ENCODE assay signal across 14 mouse cellular contexts in the genomic region with DNA sequence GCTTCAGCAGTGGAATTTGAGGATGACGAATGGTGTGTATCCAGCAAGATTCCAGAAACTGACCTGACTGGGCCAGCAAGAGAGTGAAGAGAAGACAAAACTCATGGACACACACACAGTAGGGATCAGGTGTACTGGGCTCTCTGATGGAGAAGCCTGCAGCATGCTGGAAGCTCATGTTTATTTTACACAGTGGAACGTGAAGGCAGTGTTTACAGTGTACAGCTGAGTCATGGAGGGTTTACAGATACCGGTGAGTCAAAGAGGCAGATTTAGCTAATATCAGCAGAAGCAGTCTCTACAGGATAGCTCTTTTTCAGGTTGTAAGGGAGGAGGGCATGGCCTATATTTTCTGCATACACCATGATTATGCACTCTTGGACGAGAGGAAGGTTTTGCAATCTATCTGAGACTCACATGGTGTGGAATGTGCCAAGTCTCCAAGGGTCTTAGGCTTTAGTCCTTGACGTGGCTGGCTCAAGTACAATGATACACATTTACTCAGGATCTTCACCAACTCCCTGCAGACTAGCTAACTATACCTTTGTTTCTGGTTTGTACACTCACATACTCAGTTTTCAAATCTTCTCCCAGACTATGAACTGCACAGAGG. TPM values are rescaled to one million over a fixed set of nuclear protein-coding genes. Genes with fewer than 3 reads are reported as not detected.
DNase-seq lines count a peak whose midpoint lies in the region; ATAC-seq and TF ChIP-seq lines count a peak whose summit lies in the region.
"Had no signal": no experiment of that assay in that cellular context is flagged by ENCODE, and none has a peak within 500 bp of the region (broad histone marks: within the 10 kb centered on the region; RNA-seq: fewer than 3 reads in every experiment).

No protein-coding gene starts in this region.

- no peak for TF ChIP-seq EP300 in liver, embryonic 14.5 days (IDR thresholded peaks at IDR 0.05; ENCODE audit: low read depth)

- H3K27ac ChIP-seq in heart, embryonic 16.5 days (ENCODE audit: low read length) = 0 out of 2 replicates have a peak overlapping the region, but pooled peaks have one; percentile 1
- peak overlapping the region; percentile 71 for H3K27ac ChIP-seq in lung, embryonic 15.5 days
- no peak overlapping the region for H3K27ac ChIP-seq in liver, embryonic 14.5 days
- peak overlapping the region; percentile 58 for H3K27ac ChIP-seq in stomach, embryonic 16.5 days (ENCODE audit: low read length)
- H3K27ac ChIP-seq: embryonic facial prominence, embryonic 12.5 days; forebrain, embryonic 10.5 days had no signal

- no peaks in the 10 kb centered on the region for H3K36me3 ChIP-seq in heart, embryonic 16.5 days (ENCODE audit: control insufficient read depth, insufficient read depth)
- H3K36me3 ChIP-seq in lung, embryonic 15.5 days = peaks cover 9% of the 10 kb centered on the region
- no peaks in the 10 kb centered on the region for H3K36me3 ChIP-seq in liver, embryonic 14.5 days (replicated peaks; ENCODE audit: control insufficient read depth, insufficient read depth, low read depth)
- H3K36me3 ChIP-seq in stomach, embryonic 16.5 days (ENCODE audit: control insufficient read depth, insufficient read depth, low read length) = no peaks in the 10 kb centered on the region

- DNase-seq in heart, adult 9 months (ENCODE audit: low spot score in 2 of 2) = no peak
- no peak for DNase-seq in lung, postnatal 25 days (ENCODE audit: low spot score)
- no peak for DNase-seq in liver, embryonic 14.5 days (ENCODE audit: low read depth in 3 of 3, low spot score in 3 of 3)
- DNase-seq in frontal cortex, postnatal 10 days (ENCODE audit: low spot score in 2 of 2) = no peak
- DNase-seq: cerebellum, postnatal 10 days; layer of hippocampus, adult 9-11 months; right cerebral cortex, postnatal 4 days had no signal

- no peak for ATAC-seq in heart, embryonic 16.5 days (replicated peaks; ENCODE audit: extremely low read depth, insufficient read depth, low FRiP score)
- peak; percentile 58 for ATAC-seq in lung, embryonic 15.5 days (ENCODE audit: borderline replicate concordance, extremely low read depth, low FRiP score, low TSS enrichment)
- peak; percentile 56 for ATAC-seq in liver, embryonic 14.5 days (ENCODE audit: insufficient read depth)
- ATAC-seq in stomach, embryonic 16.5 days (ENCODE audit: insufficient read depth, low FRiP score) = peak; percentile 84; the same call in 1 of the 2 replicates
- no peak for ATAC-seq in inflammation-experienced regulatory T-cells, adult 6 months

- no peaks in the 10 kb centered on the region for H3K27me3 ChIP-seq in heart, embryonic 16.5 days (ENCODE audit: control insufficient read depth, insufficient read depth, low read length)
- no peaks in the 10 kb centered on the region for H3K27me3 ChIP-seq in lung, embryonic 15.5 days
- H3K27me3 ChIP-seq in liver, embryonic 14.5 days (ENCODE audit: control insufficient read depth, insufficient read depth, low read length) = no peaks in the 10 kb centered on the region
- H3K27me3 ChIP-seq in stomach, embryonic 16.5 days (ENCODE audit: control insufficient read depth, insufficient read depth, low read length) = no peaks in the 10 kb centered on the region
- H3K27me3 ChIP-seq: embryonic facial prominence, embryonic 12.5 days had no signal

- WGBS in heart, embryonic 16.5 days = 48% methylated on average over 5 of the region's 5 CpGs
- 24% methylated on average over 5 of the region's 5 CpGs for WGBS in lung, embryonic 15.5 days
- 41% methylated on average over 5 of the region's 5 CpGs for WGBS in liver, embryonic 14.5 days (ENCODE audit: insufficient replicate concordance)
- WGBS in stomach, embryonic 16.5 days = 30% methylated on average over 5 of the region's 5 CpGs

- H3K4me3 ChIP-seq in heart, embryonic 16.5 days (ENCODE audit: low read length) = no peak overlapping the region
- H3K4me3 ChIP-seq in lung, embryonic 15.5 days = no peak overlapping the region
- no peak overlapping the region for H3K4me3 ChIP-seq in liver, embryonic 14.5 days (ENCODE audit: insufficient read depth in 1 of 2, low read depth in 2 of 2, low read length in 2 of 2)
- H3K4me3 ChIP-seq in stomach, embryonic 16.5 days (replicated peaks; ENCODE audit: low read length) = no peak overlapping the region
- H3K4me3 ChIP-seq: embryonic facial prominence, embryonic 12.5 days; forebrain, embryonic 10.5 days; myocyte had no signal

- peaks cover 25% of the 10 kb centered on the region for H3K4me1 ChIP-seq in heart, embryonic 16.5 days (ENCODE audit: control insufficient read depth, insufficient read depth, low read length)
- H3K4me1 ChIP-seq in lung, embryonic 15.5 days = peaks cover 18% of the 10 kb centered on the region
- H3K4me1 ChIP-seq in liver, embryonic 14.5 days (replicated peaks; ENCODE audit: control insufficient read depth in 2 of 2, insufficient read depth in 2 of 2, low read length in 1 of 2) = peaks cover 0 to 14% of the 10 kb centered on the region in 2 experiments; a peak in 1 of 4 replicates
- H3K4me1 ChIP-seq in stomach, embryonic 16.5 days (ENCODE audit: control insufficient read depth, insufficient read depth, low read length) = peaks cover 16% of the 10 kb centered on the region

- TF ChIP-seq CTCF in liver, embryonic 14.5 days (IDR thresholded peaks at IDR 0.05; ENCODE audit: low read depth) = no peak

- H3K9me3 ChIP-seq in heart, embryonic 16.5 days (replicated peaks; ENCODE audit: control insufficient read depth, low read length) = no peaks in the 10 kb centered on the region
- no peaks in the 10 kb centered on the region for H3K9me3 ChIP-seq in lung, embryonic 15.5 days
- H3K9me3 ChIP-seq in liver, embryonic 14.5 days (ENCODE audit: control insufficient read depth, low read length) = no peaks in the 10 kb centered on the region
- H3K9me3 ChIP-seq in stomach, embryonic 16.5 days (replicated peaks; ENCODE audit: control insufficient read depth, low read length) = no peaks in the 10 kb centered on the region
- H3K9me3 ChIP-seq: embryonic facial prominence, embryonic 12.5 days; forebrain, embryonic 10.5 days had no signal

- H3K4me2 ChIP-seq in heart, embryonic 16.5 days (ENCODE audit: low read depth, low read length) = no peak overlapping the region
- H3K4me2 ChIP-seq in lung, embryonic 15.5 days = no peak overlapping the region
- no peak overlapping the region for H3K4me2 ChIP-seq in liver, embryonic 14.5 days (ENCODE audit: low read depth)
- no peak overlapping the region for H3K4me2 ChIP-seq in stomach, embryonic 16.5 days (ENCODE audit: low read depth, low read length)
- H3K4me2 ChIP-seq: embryonic facial prominence, embryonic 12.5 days had no signal

- no peak overlapping the region for H3K9ac ChIP-seq in heart, embryonic 16.5 days (ENCODE audit: low read length)
- no peak overlapping the region for H3K9ac ChIP-seq in lung, embryonic 15.5 days
- H3K9ac ChIP-seq in liver, embryonic 14.5 days (replicated peaks) = no peak overlapping the region
- no peak overlapping the region for H3K9ac ChIP-seq in stomach, embryonic 16.5 days (ENCODE audit: low read length)
- H3K9ac ChIP-seq: embryonic facial prominence, embryonic 12.5 days had no signal

RNA-seq across cellular contexts. Expression of a gene that starts 18.0 kb away (rescaled TPM):
- polyA plus RNA-seq in heart, embryonic 16.5 days (2015; fragmentation: Nextera tagmentation; extraction: Ambion mirVana) = 3.9 and 4.0 TPM in 2 replicates
- polyA plus RNA-seq in lung, embryonic 15.5 days (2015; fragmentation: Nextera tagmentation; extraction: Ambion mirVana) = 7.9 and 9.9 TPM in 2 replicates
- 1.0 and 1.9 TPM in 2 replicates for polyA plus RNA-seq in liver, embryonic 14.5 days (2012; rRNA removed)
- 0.83 and 0.98 TPM in 2 replicates for polyA plus RNA-seq in liver, embryonic 14.5 days (2014; fragmentation: Nextera tagmentation; extraction: Ambion mirVana)
- 5.7 and 7.0 TPM in 2 replicates for polyA plus RNA-seq in stomach, embryonic 16.5 days (2015; fragmentation: Nextera tagmentation; extraction: Ambion mirVana)
- 10 to 100 TPM; 19.5 to 28.0 (median 21.3) TPM for polyA plus RNA-seq in inflammation-experienced regulatory T-cells, adult 6 months (2017; shearing (Covaris generic))

Comparison
In these comparisons a context has a peak if more than half of its experiments do, and no peak if none do; other contexts are left out.
1. ATAC-seq: peak in lung, embryonic 15.5 days (single experiment), liver, embryonic 14.5 days (single experiment) and stomach, embryonic 16.5 days (single experiment); none in heart, embryonic 16.5 days (single experiment) and inflammation-experienced regulatory T-cells, adult 6 months (single experiment).